Mouse (Mus musculus) skeletal muscle tissue, adult 2 months (tissue): ENCODE results near the gene Ttc28.

Experiments used
- DNase-seq: peaks from one replicate; pipeline ENCODE4 v3.0.0-alpha.2; 2012; ENCODE audit warnings: low read depth, low spot score

The Ttc28 gene

GRCm38 (mm10) chr5:110879042-110879441, 561 bp upstream of the Ttc28 start:
- no peak for DNase-seq

- no peak for DNase-seq
Measured at GRCm38 (mm10) chr5:110888596-110888995, 9.0 kb downstream of the Ttc28 start.

GRCm38 (mm10) chr5:110889945-110890344, 10.3 kb downstream of the Ttc28 start:
- no peak for DNase-seq

GRCm38 (mm10) chr5:110890561-110890960, 11.0 kb downstream of the Ttc28 start:
- DNase-seq = no peak

- DNase-seq = no peak
Measured at GRCm38 (mm10) chr5:110897114-110897788, 17.6 kb downstream of the Ttc28 start.

- peak; percentile 58 for DNase-seq
Measured at GRCm38 (mm10) chr5:110898169-110898568, 18.6 kb downstream of the Ttc28 start.

GRCm38 (mm10) chr5:110898785-110899184, 19.2 kb downstream of the Ttc28 start:
- DNase-seq = no peak

GRCm38 (mm10) chr5:110900331-110900730, 20.7 kb downstream of the Ttc28 start:
- no peak for DNase-seq

- DNase-seq = no peak
Measured at GRCm38 (mm10) chr5:110906708-110907107, 27.1 kb downstream of the Ttc28 start.

GRCm38 (mm10) chr5:110908879-110909278, 29.3 kb downstream of the Ttc28 start:
- DNase-seq = no peak

GRCm38 (mm10) chr5:110909955-110910589, 30.5 kb downstream of the Ttc28 start:
- no peak for DNase-seq

GRCm38 (mm10) chr5:110914859-110915258, 35.3 kb downstream of the Ttc28 start:
- peak; percentile 14 for DNase-seq

GRCm38 (mm10) chr5:110916241-110916640, 36.6 kb downstream of the Ttc28 start:
- DNase-seq = no peak

- no peak for DNase-seq
Measured at GRCm38 (mm10) chr5:110919541-110919940, 39.9 kb downstream of the Ttc28 start.

GRCm38 (mm10) chr5:110923336-110923735, 43.7 kb downstream of the Ttc28 start:
- peak; percentile 36 for DNase-seq

- no peak for DNase-seq
Measured at GRCm38 (mm10) chr5:110924636-110925035, 45.0 kb downstream of the Ttc28 start.

GRCm38 (mm10) chr5:110925804-110926203, 46.2 kb downstream of the Ttc28 start:
- DNase-seq = no peak

- DNase-seq = peak; percentile 29
Measured at GRCm38 (mm10) chr5:110928289-110928688, 48.7 kb downstream of the Ttc28 start.

- no peak for DNase-seq
Measured at GRCm38 (mm10) chr5:110929306-110929705, 49.7 kb downstream of the Ttc28 start.

GRCm38 (mm10) chr5:110936606-110937005, 57.0 kb downstream of the Ttc28 start:
- no peak for DNase-seq

- no peak for DNase-seq
Measured at GRCm38 (mm10) chr5:110944326-110944725, 64.7 kb downstream of the Ttc28 start.

GRCm38 (mm10) chr5:110948476-110949399, 69.1 kb downstream of the Ttc28 start:
- no peak for DNase-seq
